Mouse (Mus musculus) urinary bladder, postnatal 4 days (tissue): ENCODE measurements around the gene Lpgat1.

ENCODE experiments used
- DNase-seq, 2 experiments: peaks; one replicate each; pipeline ENCODE4 v3.0.0; 2021 to 2022; ENCODE audit warnings: low spot score in 2 of 2

Gene Lpgat1

DNA sequence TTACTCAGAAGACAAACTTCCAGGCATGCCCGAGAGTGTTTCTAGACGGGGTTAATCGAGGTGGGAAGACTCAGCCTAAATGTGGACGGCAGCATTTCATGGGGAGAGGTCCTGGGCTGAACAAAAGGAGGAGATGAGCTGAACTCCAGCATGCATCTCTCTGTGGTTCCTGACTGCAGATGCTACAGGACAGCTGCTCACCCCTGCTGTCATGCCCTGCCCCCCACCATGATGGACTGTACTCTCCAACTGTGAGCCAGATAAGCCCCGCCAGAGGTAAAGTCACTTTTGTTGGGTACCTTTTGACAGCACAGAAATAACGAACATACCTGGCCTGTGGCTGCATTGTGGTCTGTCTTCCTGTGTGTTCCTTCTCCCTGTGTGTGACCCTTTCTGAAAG, 88.2 kb downstream of the Lpgat1 start:
- DNase-seq, result no peak

DNA sequence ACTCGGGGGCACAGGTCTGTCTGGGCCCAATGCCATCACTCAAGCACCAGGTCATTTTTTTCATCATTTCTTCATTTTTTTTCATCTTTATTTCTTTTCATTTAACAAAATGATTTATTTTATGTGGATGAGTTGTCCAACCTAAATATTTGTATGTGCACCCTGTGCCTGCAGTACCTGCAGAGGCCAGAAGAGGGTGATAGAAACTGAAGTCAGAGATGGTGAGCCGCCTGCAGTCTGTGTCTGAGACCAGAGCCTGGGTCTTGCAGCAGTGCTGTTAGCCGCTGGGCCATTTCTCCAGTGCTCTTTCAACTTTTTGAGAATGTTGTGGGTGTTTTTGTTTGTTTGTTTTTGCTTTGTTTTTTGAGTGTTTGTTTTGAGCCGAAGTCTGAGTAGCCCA, 89.1 kb downstream of the Lpgat1 start:
- DNase-seq, result no peak

DNA sequence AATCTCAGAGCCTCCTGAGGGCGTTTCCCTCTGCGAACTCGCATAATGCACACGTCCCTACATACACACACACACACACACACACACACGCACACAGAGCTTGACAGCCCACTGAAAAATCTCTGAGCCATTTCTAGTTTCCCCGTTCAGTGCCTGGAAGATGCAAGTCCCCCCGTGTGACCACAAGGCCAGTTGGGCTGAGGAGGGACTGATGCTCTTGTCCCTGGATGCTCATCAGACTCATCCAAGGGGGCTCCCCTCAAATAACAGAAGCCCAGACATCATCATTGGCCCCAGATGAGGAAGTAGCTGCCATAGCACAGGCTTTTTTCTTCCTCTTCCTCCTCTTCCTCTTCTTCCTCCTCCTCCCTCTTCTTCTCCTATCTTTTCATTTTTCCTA, 90.3 kb downstream of the Lpgat1 start:
- no peak for DNase-seq

DNA sequence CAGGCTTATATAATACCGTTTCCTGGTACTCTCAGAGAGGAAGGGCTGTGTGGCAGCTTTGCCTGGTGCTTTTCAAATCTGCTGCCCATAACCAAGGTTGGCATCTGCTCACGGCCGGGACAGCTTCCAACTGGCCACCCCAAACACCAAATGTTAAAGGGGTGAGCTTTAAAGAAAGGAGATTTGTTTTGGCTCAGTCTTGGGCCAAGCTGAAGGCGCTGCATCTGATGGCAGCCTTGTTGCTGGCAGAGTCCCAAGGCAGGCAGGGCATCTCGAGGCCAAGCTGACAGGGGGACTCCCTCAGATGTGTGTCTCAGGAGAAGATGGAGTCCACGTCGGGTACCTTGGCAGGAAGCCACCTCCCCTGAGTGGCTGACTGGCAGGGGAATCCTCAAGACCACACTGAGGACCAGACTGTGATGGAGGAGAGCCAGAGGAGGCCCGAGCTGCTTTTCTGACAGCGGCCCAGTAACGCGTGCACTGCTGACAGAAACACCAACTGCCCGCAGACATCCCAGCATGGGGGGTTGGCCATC, 91.1 kb downstream of the Lpgat1 start:
- DNase-seq, result no peak

DNA sequence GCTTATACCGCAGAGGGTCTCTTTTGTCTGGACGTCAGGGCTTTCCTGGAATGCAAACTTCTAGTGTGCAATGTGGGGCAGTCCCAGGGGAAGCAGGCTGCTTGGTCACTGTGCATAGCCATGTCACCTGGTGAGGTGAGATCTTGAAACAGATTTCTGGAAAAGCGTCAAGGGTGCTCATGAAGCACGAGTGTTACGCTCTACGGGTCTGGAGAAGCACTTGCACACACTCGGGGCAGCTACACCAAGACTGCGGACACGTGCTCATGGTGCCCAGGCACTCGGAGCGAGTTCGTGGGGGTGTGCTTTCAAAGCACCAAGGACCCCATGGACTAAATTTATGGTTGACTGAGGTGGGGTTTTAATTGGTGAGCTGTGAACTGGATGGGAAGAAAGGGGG, 94.1 kb downstream of the Lpgat1 start:
- no peak for DNase-seq

DNA sequence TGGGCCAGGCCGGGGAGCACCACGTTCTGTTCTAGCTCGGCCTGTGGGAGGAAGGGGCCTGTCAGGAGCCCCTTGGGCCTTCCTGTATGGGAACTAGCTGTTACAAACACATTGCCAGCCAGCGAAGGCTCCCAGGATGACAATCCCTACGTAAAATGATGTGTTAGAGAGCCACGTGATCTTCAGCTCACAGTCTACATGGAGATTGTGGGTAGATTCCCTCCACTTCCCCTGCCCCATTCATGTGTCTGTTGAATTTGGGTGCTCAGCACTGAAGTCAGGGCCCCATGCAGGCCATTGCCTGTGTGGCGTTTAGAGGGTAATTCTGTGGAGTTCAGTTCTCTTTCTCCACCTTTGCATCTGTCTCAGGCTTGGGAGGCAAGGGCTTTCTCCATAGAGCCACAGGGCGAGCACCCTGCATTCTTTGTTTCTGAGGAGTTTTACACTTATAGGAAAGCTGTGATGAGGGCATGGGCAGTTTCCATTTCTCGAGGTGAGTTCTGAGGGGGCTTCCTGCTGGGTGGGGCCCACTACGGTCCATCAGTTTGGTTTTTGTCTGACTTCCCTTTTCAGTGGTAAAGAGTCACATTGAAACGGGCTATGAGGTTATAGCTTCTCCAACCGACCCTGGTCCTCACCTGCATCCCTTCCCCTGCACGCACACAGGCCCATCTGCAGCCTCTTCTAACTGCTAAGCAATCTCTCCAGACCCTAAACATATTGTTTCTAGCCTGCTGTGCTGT, 95.5 kb downstream of the Lpgat1 start:
- DNase-seq, result no peak

DNA sequence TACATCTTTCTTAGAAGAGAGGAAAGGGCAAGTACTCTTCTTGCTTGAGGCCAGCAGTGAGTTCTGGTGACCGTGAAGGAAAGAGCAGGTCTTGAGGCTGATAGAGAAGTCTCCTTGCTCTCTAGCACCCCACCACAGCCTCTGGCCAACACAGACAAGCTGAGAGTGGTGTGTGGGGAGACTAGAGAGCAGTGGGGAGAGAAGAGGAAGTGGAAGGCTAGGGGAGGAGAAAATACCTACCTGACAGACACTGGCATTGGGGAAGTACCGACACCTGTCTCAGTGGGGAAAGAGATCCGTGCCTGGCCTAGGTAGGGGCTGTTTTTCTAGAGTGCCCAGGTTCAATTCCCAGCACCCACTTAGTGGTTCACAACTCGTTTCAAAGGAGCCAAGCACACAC, 96.6 kb downstream of the Lpgat1 start:
- DNase-seq, result no peak

DNA sequence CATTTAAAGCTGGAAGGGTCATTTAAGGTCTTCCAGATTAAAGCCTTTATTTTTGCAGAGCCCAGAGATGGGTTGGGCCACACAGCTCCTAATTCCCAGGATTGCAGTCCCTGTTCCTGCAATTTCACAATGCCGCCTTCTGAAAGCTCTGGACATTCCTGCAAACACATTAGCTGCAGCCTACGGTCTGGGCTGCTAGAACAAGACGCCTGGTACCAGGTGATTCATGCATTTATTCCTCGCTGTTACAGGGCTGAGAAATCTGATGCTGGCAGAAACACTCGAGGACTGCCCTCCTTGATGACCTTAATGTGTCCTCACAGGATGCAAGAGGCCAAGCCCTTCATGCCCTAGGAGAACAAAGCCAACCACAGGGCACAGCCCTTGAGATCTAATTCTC, 97.3 kb downstream of the Lpgat1 start:
- no peak for DNase-seq

DNA sequence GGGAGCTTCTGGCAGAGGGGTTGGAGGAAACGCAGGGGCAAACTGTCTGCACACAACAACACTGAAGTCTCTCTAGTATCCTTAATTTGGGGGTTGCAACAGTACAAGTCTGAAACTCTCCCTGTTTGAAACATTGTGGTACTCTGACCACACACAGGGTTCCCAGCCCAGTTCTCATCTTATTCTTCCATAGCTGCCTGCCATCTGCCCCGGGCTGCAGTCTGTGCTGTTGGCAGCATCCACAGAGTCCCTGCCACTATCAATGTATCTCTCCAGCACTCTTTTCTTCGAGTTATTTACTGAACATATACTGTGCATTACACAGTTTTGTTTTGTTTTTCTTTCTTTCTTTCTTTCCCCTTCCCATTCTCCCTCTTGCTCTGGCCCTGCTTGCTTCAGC, 99.0 kb downstream of the Lpgat1 start:
- no peak for DNase-seq

DNA sequence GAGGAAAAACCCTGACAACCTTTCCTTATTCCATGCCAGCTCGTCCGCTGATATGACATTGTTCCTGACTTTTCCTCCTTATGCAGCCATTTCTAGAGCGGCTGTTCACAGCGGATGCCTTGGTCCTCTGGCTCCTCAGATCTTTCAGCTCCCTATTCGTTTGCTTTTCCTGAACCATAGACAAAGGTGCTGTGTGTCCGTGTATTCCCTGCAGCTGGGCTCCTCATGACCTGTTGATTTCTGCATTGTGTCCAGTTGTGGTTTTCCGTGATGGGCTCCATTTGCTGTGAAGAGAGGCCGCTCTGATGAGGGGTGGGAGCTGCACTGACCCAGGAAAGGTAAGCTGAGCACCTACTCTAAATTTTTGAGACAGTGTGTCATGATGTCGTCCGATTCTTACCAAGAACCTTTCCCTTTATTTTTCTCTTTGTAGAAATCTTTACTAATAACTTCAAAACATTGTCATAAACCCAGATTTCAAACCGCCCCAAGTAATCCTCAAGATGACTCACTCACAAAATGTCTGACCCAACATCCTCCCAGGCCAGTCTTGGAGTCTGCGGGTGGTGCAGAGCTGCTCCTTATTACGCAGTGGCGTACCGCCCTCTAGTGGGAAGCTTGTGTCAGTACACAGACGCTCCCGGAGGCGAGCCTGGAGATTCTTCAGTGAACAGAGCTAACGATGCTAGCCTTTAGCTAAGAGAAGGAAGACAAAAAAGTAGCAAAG, 99.9 kb downstream of the Lpgat1 start:
- DNase-seq, result peak; percentile 84 to 89

DNA sequence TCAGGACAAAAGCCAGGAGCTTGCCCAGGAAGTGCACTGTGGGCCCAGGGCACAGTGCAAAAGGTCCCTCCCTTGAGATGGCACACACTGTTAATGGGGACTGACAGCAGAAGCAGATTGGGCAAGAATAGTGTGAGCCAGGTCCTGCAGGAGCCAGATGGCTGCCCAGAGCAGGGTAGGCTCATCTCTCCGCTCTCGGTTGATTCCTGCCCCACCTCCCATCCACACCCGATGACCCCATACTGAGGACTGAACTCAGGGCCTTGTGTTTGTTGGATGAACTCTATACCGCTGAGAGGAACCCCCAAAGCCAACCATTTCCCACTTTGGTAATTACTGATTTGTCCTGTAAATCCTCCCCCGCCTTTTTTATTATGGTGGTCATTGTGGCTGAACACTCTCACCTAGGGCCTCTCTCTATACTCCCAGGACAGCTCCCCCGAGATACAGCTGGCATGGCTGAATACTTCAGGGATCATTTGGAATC, 100.6 kb downstream of the Lpgat1 start:
- no peak for DNase-seq

DNA sequence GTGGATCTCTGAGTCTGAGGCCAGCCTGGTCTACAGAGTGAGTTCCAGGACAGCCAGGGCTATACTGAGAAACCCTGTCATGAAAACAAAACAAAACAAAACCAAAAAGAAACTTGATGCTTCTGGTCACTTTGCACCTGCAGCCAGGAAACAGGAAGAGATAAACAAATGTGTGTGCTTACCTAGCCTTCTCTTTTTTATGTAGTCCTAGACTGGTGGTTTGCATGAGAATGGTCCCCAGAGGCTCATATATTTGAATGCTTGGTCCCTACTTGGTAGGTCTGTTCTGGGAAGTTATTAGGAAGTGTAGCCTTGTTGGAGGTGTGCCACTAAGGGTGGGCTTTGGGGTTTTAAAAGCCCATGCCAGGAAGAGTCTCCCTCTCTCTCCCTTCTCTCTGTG, 101.4 kb downstream of the Lpgat1 start:
- DNase-seq, result no peak

DNA sequence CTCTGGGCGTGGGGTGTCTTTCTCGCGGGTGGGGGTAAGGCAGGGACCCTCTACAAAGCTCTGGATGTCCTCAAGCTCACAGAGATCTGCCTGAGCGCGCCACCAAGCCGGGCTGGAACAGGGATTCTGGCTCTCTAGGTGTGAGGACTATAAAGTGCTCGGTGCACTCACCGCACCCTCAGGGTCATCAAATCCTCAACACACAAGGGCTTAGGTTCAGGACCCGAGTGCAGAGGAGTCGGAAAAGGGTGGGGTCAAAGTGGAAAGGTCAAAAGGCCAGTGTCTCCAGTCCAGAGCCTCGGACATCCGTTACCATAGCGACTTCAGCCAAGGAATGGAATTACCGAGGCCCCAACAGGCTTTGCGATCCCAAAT, 103.3 kb downstream of the Lpgat1 start:
- no peak for DNase-seq

DNA sequence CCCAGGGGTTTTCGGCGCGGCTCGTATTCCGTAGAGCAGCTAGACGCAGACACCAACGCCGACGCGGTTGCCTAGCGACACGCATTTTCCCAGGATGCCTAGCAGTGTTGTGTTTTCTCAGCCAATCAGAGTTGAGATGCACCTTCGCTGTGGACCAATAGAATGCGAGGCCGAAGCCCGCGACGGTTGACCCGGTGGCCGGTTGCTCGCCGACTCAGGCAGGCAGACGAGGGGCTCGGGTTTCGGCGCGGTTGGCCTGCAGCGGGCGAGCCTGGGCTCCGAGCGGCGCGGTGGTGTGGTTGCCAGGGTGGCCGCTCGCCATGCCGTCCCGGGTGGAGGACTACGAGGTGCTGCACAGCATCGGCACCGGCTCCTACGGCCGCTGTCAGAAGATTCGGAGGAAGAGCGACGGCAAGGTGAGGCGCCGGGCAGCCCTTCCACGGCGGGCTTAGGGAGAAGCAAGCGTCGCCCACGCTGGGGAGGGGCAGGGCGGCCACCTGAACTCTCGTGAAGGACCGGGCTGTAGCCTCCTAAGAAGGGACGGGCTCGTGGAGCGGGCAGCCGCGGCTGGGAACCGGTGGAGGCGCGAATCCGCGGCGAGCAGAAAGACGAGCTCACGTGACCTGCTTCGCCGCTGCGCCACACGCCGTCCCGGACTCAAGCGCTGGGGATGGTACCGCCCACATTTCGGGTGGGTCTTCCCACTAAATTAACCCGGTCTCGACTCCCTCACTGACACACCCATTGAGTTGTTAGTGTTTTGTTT, 103.9 kb downstream of the Lpgat1 start, which contains the start of gene Nek2:
TSS of gene Nek2 (plus strand) at position 119 of the 766 bp plus-strand sequence.
- peak; percentile 93 to 98 for DNase-seq

DNA sequence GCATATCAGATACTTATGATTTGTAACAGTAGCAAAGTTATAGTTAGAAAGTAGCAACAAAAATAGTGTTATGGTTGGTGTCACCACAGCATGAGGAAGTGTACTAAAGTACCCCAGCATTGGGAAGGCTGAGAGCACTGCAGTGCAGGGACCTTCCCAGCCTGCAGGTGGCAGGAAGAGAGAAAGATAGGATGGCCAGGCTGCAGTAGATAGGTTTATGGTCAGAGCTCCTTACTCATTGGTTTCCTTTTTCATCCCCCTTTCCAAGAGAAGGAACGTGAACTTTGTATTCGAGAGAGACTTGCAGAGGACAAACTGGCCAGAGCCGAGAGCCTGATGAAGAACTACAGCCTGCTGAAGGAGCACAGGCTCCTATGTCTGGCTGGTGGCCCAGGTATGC, 111.5 kb downstream of the Lpgat1 start:
- no peak for DNase-seq

DNA sequence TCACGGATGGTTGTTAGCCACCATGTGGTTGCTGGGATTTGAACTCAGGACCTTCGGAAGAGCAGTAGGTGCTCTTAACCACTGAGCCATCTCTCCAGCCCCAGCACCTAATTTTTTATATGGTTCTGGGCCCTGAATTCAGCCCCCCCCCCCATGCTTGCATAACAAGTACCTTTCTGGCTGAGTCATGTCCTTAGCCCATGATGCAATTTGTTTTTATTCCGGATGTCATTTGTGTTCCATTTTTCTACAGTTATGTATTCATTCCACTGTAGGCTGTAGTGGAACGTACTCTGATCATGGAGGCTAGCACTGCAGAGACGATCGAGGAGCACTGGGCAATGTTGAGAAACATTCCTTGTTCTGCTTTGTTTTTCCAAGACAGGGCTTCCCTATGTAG, 115.8 kb downstream of the Lpgat1 start:
- no peak for DNase-seq
